Mouse (Mus musculus) left cerebral cortex, postnatal 36 days (tissue): ENCODE data around the gene Prokr1. TPM values are rescaled to one million over a fixed set of nuclear protein-coding genes. Genes with fewer than 3 reads are reported as not detected.
"Not testable (repeated sequence)": the region's sequence is repeated elsewhere in the genome, so short reads cannot be mapped to it uniquely, and the experiment has no call there.

ENCODE experiments used
- DNase-seq, 2 experiments: peaks; one replicate each; pipeline ENCODE4 v3.0.0; 2021 to 2022; ENCODE audit warnings: low spot score in 2 of 2, mixed read lengths in 1 of 2
- intact Hi-C: fragments of 180-260 bp; cut with DNase I; formaldehyde crosslinking; loops from one replicate; pipeline ENCODE4 v1.15.1; 2025
- total RNA-seq, 2 experiments: library from RNA; stranded (reverse); gene quantifications; 2 replicates each; pipeline ENCODE4 v1.2.3; 2021

Gene Prokr1
- total RNA-seq, 2 experiments from 2014 or later: 0.09 to 0.17 TPM

- DNase-seq: no peak
- intact Hi-C loops: no loop called here
Measured at GRCm38 (mm10) chr6:87576648-87577330, 13.8 kb downstream of the Prokr1 start.

- DNase-seq, intact Hi-C loops: not testable (repeated sequence)
Measured at GRCm38 (mm10) chr6:87571863-87572262, 18.7 kb downstream of the Prokr1 start.

- no peak for DNase-seq
- intact Hi-C loops: no loop called here
Measured at GRCm38 (mm10) chr6:87567686-87568593, 22.6 kb downstream of the Prokr1 start.

GRCm38 (mm10) chr6:87565166-87565565, 25.4 kb downstream of the Prokr1 start:
- intact Hi-C loops: no loop called here
- no peak for DNase-seq

DNA sequence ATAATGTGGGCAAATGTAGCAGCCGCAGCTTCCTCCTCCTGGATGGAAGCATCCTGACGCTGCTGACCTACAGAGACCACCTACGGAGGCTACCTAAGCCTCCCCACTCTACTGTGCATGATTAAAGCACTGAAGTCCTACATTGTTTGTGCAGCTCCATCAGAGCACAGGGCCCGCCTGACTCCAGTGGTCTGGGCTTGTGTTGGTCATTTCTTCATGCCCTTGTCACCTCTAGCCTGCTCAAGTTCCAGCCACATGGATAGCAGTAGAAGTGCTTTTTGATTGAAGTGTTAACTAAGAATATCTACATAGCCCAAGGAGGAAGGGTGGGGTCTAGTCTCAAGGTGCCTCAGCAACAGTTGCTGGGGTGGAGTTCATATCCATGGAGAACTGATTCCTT, 26.2 kb downstream of the Prokr1 start:
- intact Hi-C loops: no loop called here
- DNase-seq: no peak

- DNase-seq: no peak
- intact Hi-C loops: no loop called here
Measured at GRCm38 (mm10) chr6:87553724-87554123, 36.8 kb downstream of the Prokr1 start.

- no peak for DNase-seq
- intact Hi-C loops: no loop called here
Measured at GRCm38 (mm10) chr6:87552054-87552807, 38.3 kb downstream of the Prokr1 start.

GRCm38 (mm10) chr6:87547836-87548235, 42.7 kb downstream of the Prokr1 start:
- no peak for DNase-seq

GRCm38 (mm10) chr6:87547431-87547830, 43.1 kb downstream of the Prokr1 start:
- DNase-seq: no peak
- intact Hi-C loops: no loop called here

More at GRCm38 (mm10) chr6:87547836-87548235, 42.7 kb downstream of the Prokr1 start:
- intact Hi-C loops: no loop called here

GRCm38 (mm10) chr6:87545331-87546217, 45.0 kb downstream of the Prokr1 start:
- no peak for DNase-seq
- intact Hi-C loops: no loop called here

DNA sequence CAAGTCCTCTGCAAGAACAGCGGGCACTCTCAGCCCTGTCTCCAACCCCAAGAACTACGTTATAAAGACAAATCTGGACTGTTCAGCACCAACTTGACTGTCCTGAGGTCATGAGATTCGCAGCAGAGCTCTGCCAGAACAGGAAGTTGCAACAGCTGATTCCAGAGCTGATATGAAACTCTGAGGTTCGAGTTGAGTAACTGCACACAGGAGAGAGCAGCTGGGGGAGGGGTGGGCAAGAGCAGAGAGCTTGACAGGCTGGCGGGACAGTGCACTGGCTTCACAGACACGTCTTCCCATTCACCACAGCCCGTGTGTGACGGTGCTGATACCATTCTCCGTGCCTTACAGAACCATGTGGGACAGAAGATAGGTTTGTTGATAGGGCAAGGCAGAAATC, 48.5 kb downstream of the Prokr1 start:
- no peak for DNase-seq
- intact Hi-C loops: no loop called here

DNA sequence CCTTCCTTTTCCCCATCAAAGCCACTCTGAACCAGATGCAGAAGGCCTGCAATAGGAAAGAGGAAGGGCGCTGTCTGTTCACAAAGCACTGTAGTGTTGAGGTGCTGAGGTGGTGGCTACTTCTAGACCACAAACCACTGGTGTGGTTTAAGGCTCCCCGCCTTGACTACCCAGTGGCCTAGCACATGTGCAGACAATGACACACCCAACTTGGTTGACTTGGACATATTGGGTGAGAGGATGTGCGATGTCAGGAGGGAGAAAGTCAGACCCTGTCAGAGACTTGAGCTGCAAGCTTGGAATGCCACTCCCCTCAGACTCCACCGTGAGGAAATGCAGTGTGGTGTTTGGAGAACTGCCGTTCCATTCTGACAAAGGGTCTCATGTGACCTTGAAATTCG, 49.4 kb downstream of the Prokr1 start:
- DNase-seq: no peak
- intact Hi-C loops: no loop called here

- intact Hi-C loops: no loop called here
- DNase-seq: no peak
Measured at GRCm38 (mm10) chr6:87538376-87539270, 51.9 kb downstream of the Prokr1 start.

- intact Hi-C loops: no loop called here
- no peak for DNase-seq
Measured at GRCm38 (mm10) chr6:87537678-87538077, 52.9 kb downstream of the Prokr1 start.

GRCm38 (mm10) chr6:87536270-87536669, 54.3 kb downstream of the Prokr1 start:
- DNase-seq: no peak
- intact Hi-C loops: no loop called here

DNA sequence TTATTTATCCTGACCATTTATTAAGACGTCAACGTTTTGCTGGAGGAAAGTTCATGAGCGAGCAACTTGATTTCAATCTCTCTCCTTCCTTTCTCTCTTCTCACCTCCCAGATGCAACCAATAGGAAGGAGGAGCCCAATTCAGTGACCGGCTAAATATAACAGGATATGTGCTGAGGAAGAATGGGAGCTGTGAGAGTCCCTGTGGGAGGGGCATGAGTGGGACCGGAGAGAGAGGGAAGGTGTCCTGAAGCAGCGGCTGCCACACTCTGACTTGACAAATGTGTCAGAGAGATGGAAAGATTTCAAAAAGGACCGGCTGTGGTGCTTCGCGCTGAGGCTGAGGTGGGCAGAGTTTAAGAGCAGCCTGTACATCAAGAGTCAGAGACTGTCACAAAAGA, 54.9 kb downstream of the Prokr1 start:
- intact Hi-C loops: no loop called here
- peak in 1 of 2 experiments; percentile 60 for DNase-seq

- DNase-seq: no peak
- intact Hi-C loops: no loop called here
Measured at GRCm38 (mm10) chr6:87534855-87535575, 55.5 kb downstream of the Prokr1 start.
